Comparison of ENCODE assay signal across 8 mouse cellular contexts in the genomic region with DNA sequence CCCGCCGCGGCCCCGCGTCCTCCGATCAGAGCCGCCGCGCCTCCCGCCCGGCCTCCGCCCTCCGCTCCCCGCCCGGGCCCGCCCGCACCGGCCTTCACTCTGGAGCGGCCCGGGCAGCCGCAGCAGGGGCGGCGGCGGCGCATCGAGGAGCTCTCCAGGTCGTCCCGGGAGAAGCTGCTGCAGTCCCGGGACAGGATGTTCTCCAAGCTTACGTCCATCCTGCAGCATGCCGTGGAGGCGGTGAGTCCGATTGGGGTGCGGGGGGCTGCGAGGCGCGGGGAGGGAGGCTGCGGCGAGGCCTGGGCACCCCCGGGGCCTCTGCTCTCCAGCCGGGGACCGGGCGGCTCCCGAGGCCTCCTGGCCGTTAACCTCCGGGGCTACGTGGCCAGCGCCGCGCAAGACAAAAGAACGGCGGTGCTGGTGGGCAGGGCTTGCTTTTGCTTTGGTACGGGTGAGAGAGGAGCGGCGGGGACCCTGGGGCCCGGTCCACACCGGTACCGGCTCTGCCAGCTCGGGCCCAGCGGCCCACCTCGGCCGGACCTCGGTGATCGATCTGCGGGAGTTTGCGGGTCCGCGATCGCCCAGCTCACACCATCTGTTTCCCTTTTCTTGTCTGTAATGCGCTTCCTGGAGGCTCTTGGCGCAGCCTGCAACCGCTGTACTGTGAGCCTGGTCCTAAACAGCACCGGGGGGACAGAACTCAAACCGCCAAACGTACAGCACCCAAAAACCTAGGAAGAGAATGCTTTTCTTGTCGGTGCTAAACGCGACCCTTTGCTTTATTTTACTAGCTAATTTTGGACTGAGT. TPM values are rescaled to one million over a fixed set of nuclear protein-coding genes. Genes with fewer than 3 reads are reported as not detected.
DNase-seq lines count a peak whose midpoint lies in the region; ATAC-seq lines count a peak whose summit lies in the region.

No protein-coding gene starts in this region.

- H3K36me3 ChIP-seq in hindbrain, embryonic 12.5 days, result no peaks in the 10 kb centered on the region
- H3K36me3 ChIP-seq in limb, embryonic 11.5 days (ENCODE audit: control insufficient read depth, insufficient read depth, low read length), result no peaks in the 10 kb centered on the region
- no peaks in the 10 kb centered on the region for H3K36me3 ChIP-seq in midbrain, embryonic 11.5 days (ENCODE audit: control insufficient read depth, insufficient read depth, low read length)

- DNase-seq in layer of hippocampus, adult 18-20 months (ENCODE audit: low spot score in 2 of 2), result peak; percentile 40 to 56
- DNase-seq in layer of hippocampus, adult 9-10 months (ENCODE audit: low spot score), result no peak
- peak; percentile 62 for DNase-seq in brain, adult 2 months (ENCODE audit: low read depth, low spot score)
- peak; percentile 49 for DNase-seq in forelimb bud, embryonic 11.5 days (ENCODE audit: low read depth, low spot score)
- peak; percentile 77 for DNase-seq in limb, embryonic 11.5 days (ENCODE audit: low spot score)
- DNase-seq in midbrain, embryonic 11.5 days (ENCODE audit: low spot score, missing footprints), result peak; percentile 96
- DNase-seq in spleen, postnatal 4 days (ENCODE audit: low spot score in 2 of 2), result peak; percentile 64 to 84

- H3K4me1 ChIP-seq in hindbrain, embryonic 12.5 days, result peaks cover 48% of the 10 kb centered on the region
- peaks cover 23% of the 10 kb centered on the region for H3K4me1 ChIP-seq in limb, embryonic 11.5 days (ENCODE audit: control insufficient read depth, insufficient read depth, low read length)
- peaks cover 37% of the 10 kb centered on the region for H3K4me1 ChIP-seq in midbrain, embryonic 11.5 days (ENCODE audit: control insufficient read depth, insufficient read depth, low read length)

- WGBS in hindbrain, embryonic 12.5 days, result under 1% methylated on average over 64 of the region's 78 CpGs
- under 1% methylated on average over 62 of the region's 78 CpGs for WGBS in limb, embryonic 11.5 days
- under 1% methylated on average over 66 of the region's 78 CpGs for WGBS in midbrain, embryonic 11.5 days

- peak overlapping the region; percentile 97 for H3K27ac ChIP-seq in hindbrain, embryonic 12.5 days
- peak overlapping the region; percentile 88 for H3K27ac ChIP-seq in limb, embryonic 11.5 days (replicated peaks; ENCODE audit: low read depth, low read length)
- peak overlapping the region; percentile 89 for H3K27ac ChIP-seq in midbrain, embryonic 11.5 days (ENCODE audit: low read depth, low read length)

- H3K4me3 ChIP-seq in hindbrain, embryonic 12.5 days, result peak overlapping the region; percentile 94
- H3K4me3 ChIP-seq in limb, embryonic 11.5 days (ENCODE audit: low read depth, low read length), result peak overlapping the region; percentile 91
- peak overlapping the region; percentile 78 for H3K4me3 ChIP-seq in midbrain, embryonic 11.5 days (ENCODE audit: low read depth, low read length)

- ATAC-seq in hindbrain, embryonic 12.5 days (ENCODE audit: low FRiP score), result peak; percentile 81
- peak; percentile 64; the same call in 1 of the 2 replicates for ATAC-seq in limb, embryonic 11.5 days (ENCODE audit: insufficient number of reproducible peaks, low FRiP score, low TSS enrichment, low read depth)
- peak; percentile 28 for ATAC-seq in midbrain, embryonic 11.5 days (ENCODE audit: low FRiP score)

- H3K9ac ChIP-seq in hindbrain, embryonic 12.5 days, result peak overlapping the region; percentile 99
- H3K9ac ChIP-seq in limb, embryonic 11.5 days (ENCODE audit: low read length), result peak overlapping the region; percentile 95
- peak overlapping the region; percentile 97 for H3K9ac ChIP-seq in midbrain, embryonic 11.5 days (ENCODE audit: low read length)

- no peaks in the 10 kb centered on the region for H3K9me3 ChIP-seq in hindbrain, embryonic 12.5 days (replicated peaks)
- H3K9me3 ChIP-seq in limb, embryonic 11.5 days (ENCODE audit: control insufficient read depth, low read length), result no peaks in the 10 kb centered on the region
- H3K9me3 ChIP-seq in midbrain, embryonic 11.5 days (ENCODE audit: control insufficient read depth, low read length), result no peaks in the 10 kb centered on the region

- peak overlapping the region; percentile 67 for H3K4me2 ChIP-seq in hindbrain, embryonic 12.5 days (replicated peaks)
- peak overlapping the region; percentile 49 for H3K4me2 ChIP-seq in limb, embryonic 11.5 days (ENCODE audit: low read depth, severe bottlenecking)
- peak overlapping the region; percentile 56 for H3K4me2 ChIP-seq in midbrain, embryonic 11.5 days

- no peaks in the 10 kb centered on the region for H3K27me3 ChIP-seq in hindbrain, embryonic 12.5 days
- no peaks in the 10 kb centered on the region for H3K27me3 ChIP-seq in limb, embryonic 11.5 days (ENCODE audit: control insufficient read depth, insufficient read depth, low read length)
- no peaks in the 10 kb centered on the region for H3K27me3 ChIP-seq in midbrain, embryonic 11.5 days (ENCODE audit: control insufficient read depth, insufficient read depth, low read length)

RNA-seq across cellular contexts. Expression of a gene that starts 0.9 kb away (rescaled TPM):
- total RNA-seq in layer of hippocampus, adult 18-20 months (2021), result 10 to 100 TPM; 22.7 to 23.4 TPM
- polyA plus RNA-seq in hindbrain, embryonic 12.5 days (2016; fragmentation: Nextera tagmentation; extraction: Ambion mirVana), result 19.6 TPM in 2 replicates
- 15.8 and 16.6 TPM in 2 replicates for polyA plus RNA-seq in limb, embryonic 11.5 days (2014; fragmentation: Nextera tagmentation; extraction: Ambion mirVana)
- 14.1 and 16.5 TPM in 2 replicates for polyA plus RNA-seq in midbrain, embryonic 11.5 days (2014; fragmentation: Nextera tagmentation; extraction: Ambion mirVana)

RNA-seq across cellular contexts. Expression of a gene that starts 46.6 kb away (rescaled TPM):
- 10 to 100 TPM; 73.4 to 75.7 TPM for total RNA-seq in layer of hippocampus, adult 18-20 months (2021)
- 26.6 and 30.9 TPM in 2 replicates for polyA plus RNA-seq in hindbrain, embryonic 12.5 days (2016; fragmentation: Nextera tagmentation; extraction: Ambion mirVana)
- polyA plus RNA-seq in limb, embryonic 11.5 days (2014; fragmentation: Nextera tagmentation; extraction: Ambion mirVana), result 16.8 and 17.9 TPM in 2 replicates
- 18.3 and 21.7 TPM in 2 replicates for polyA plus RNA-seq in midbrain, embryonic 11.5 days (2014; fragmentation: Nextera tagmentation; extraction: Ambion mirVana)

Comparison
In these comparisons a context has a peak if more than half of its experiments do, and no peak if none do; other contexts are left out.
1. ATAC-seq: peak in every context shown above with its lines; median percentile 81 in hindbrain, embryonic 12.5 days; 64 in limb, embryonic 11.5 days; 28 in midbrain, embryonic 11.5 days.